Mouse (Mus musculus) kidney, adult 8-10 months (tissue): ENCODE results near the gene Myo5c.
"Not testable (repeated sequence)": the region's sequence is repeated elsewhere in the genome, so short reads cannot be mapped to it uniquely, and the experiment has no call there.

Experiments
- DNase-seq, 2 experiments: peaks; one replicate each; pipeline ENCODE4 v3.0.0; 2022

Gene Myo5c

GRCm38 (mm10) chr9:75244527-75244926 lies 12.7 kb downstream of the Myo5c start:
- no peak for DNase-seq

GRCm38 (mm10) chr9:75246080-75246930 lies 14.5 kb downstream of the Myo5c start:
- no peak for DNase-seq

- DNase-seq = no peak
These were observed 16.1 kb downstream of the Myo5c start for GRCm38 (mm10) chr9:75247870-75248269.

GRCm38 (mm10) chr9:75248359-75248758 lies 16.5 kb downstream of the Myo5c start:
- no peak for DNase-seq

GRCm38 (mm10) chr9:75248874-75249273 lies 17.1 kb downstream of the Myo5c start:
- no peak for DNase-seq

- not testable (repeated sequence) for DNase-seq
These were observed 21.3 kb downstream of the Myo5c start for GRCm38 (mm10) chr9:75253158-75253557.

- DNase-seq = no peak
These were observed 21.9 kb downstream of the Myo5c start for GRCm38 (mm10) chr9:75253766-75254165.

GRCm38 (mm10) chr9:75254196-75254955 lies 22.6 kb downstream of the Myo5c start:
- DNase-seq = peak; percentile 23 to 33

- peak; percentile 23 to 30 for DNase-seq
These were observed 24.2 kb downstream of the Myo5c start for GRCm38 (mm10) chr9:75255820-75256545.

GRCm38 (mm10) chr9:75258792-75259191 lies 27.0 kb downstream of the Myo5c start:
- DNase-seq = no peak

GRCm38 (mm10) chr9:75259656-75260055 lies 27.8 kb downstream of the Myo5c start:
- no peak for DNase-seq

GRCm38 (mm10) chr9:75261332-75261872 lies 29.6 kb downstream of the Myo5c start:
- no peak for DNase-seq

- DNase-seq = no peak
These were observed 30.5 kb downstream of the Myo5c start for GRCm38 (mm10) chr9:75262235-75262826.

GRCm38 (mm10) chr9:75264008-75264718 lies 32.3 kb downstream of the Myo5c start:
- DNase-seq = no peak

- no peak for DNase-seq
These were observed 35.3 kb downstream of the Myo5c start for GRCm38 (mm10) chr9:75267147-75267546.

GRCm38 (mm10) chr9:75270382-75270781 lies 38.6 kb downstream of the Myo5c start:
- no peak for DNase-seq

- no peak for DNase-seq
These were observed 39.7 kb downstream of the Myo5c start for GRCm38 (mm10) chr9:75271539-75271938.

- no peak for DNase-seq
These were observed 41.8 kb downstream of the Myo5c start for GRCm38 (mm10) chr9:75273646-75274045.

- DNase-seq = no peak
These were observed 42.7 kb downstream of the Myo5c start for GRCm38 (mm10) chr9:75274486-75274885.

- no peak for DNase-seq
These were observed 43.2 kb downstream of the Myo5c start for GRCm38 (mm10) chr9:75275051-75275450.

GRCm38 (mm10) chr9:75280814-75281213 lies 49.0 kb downstream of the Myo5c start:
- DNase-seq = peak; percentile 45 to 77

- no peak for DNase-seq
These were observed 50.4 kb downstream of the Myo5c start for GRCm38 (mm10) chr9:75282179-75282578.
